Comparison of ENCODE assay signal across 19 mouse cellular contexts in the genomic region with DNA sequence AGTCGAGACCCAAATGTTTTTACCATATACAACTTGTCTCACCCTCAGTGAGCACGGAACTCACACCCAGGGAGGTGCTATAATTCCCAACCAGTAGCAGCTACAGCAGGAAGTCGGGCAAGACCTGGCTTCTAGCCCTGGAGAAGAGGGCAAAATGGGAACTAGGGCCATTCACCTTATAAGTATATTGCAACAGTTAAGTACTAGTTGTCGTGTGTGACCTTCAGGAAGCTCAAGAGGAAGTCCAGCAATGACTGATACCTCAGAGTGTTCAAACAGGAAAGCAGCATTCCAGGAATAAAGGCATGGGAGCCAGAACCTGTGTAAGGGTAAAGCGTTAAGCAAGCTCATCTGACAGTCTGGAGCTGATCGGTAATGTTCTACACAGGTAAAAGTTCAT.
"Had no signal": no experiment of that assay in that cellular context is flagged by ENCODE, and none has a peak within 500 bp of the region (broad histone marks: within the 10 kb centered on the region; RNA-seq: fewer than 3 reads in every experiment).

No protein-coding gene starts in this region.

- ATAC-seq: intestine, postnatal 0 days; liver, embryonic 12.5 days had no signal

- H3K4me1 ChIP-seq: limb, embryonic 10.5 days; limb, embryonic 13.5 days; liver, embryonic 12.5 days; liver, embryonic 15.5 days; neural tube, embryonic 13.5 days had no signal

- H3K4me3 ChIP-seq: layer of hippocampus, adult 2 months; limb, embryonic 10.5 days; limb, embryonic 13.5 days; liver, embryonic 12.5 days; liver, embryonic 15.5 days; myocyte; neural tube, embryonic 13.5 days had no signal

- DNase-seq: kidney, adult 2 months; kidney, postnatal 25 days; layer of hippocampus, adult 9-11 months; liver; lung, embryonic 14.5 days; midbrain, embryonic 14.5 days; retina, postnatal 1 day; right cerebral cortex, postnatal 25 days; thymus, adult 18-20 months; thymus, postnatal 14 days; thymus, postnatal 4 days had no signal
